ENCODE assay signal across 14 mouse cellular contexts in genomic region chr17:29303856-29304255, GRCm38 (mm10). TPM values are rescaled to one million over a fixed set of nuclear protein-coding genes. Genes with fewer than 3 reads are reported as not detected.
DNase-seq lines count a peak whose midpoint lies in the region; ATAC-seq and TF ChIP-seq lines count a peak whose summit lies in the region.
"Had no signal": no experiment of that assay in that cellular context is flagged by ENCODE, and none has a peak within 500 bp of the region (broad histone marks: within the 10 kb centered on the region; RNA-seq: fewer than 3 reads in every experiment).

No protein-coding gene starts in this region.

- no peak overlapping the region for H3K9ac ChIP-seq in midbrain, embryonic 13.5 days (replicated peaks)
- no peak overlapping the region for H3K9ac ChIP-seq in embryonic facial prominence, embryonic 15.5 days
- H3K9ac ChIP-seq: liver, embryonic 13.5 days had no signal

- no peak for ATAC-seq in midbrain, embryonic 13.5 days
- ATAC-seq in embryonic facial prominence, embryonic 15.5 days (ENCODE audit: insufficient number of reproducible peaks, low FRiP score, low TSS enrichment, low read depth) = no peak

- no peak overlapping the region for H3K4me3 ChIP-seq in heart, embryonic 10.5 days
- H3K4me3 ChIP-seq in midbrain, embryonic 10.5 days = no peak overlapping the region
- H3K4me3 ChIP-seq in midbrain, embryonic 13.5 days (replicated peaks) = no peak overlapping the region
- 0 out of 2 replicates have a peak overlapping the region, but pooled peaks have one; percentile 1 for H3K4me3 ChIP-seq in E14TG2a.4 (replicated peaks; ENCODE audit: low read length)
- no peak overlapping the region for H3K4me3 ChIP-seq in embryonic facial prominence, embryonic 15.5 days (replicated peaks)
- H3K4me3 ChIP-seq: liver, embryonic 13.5 days had no signal

- H3K27me3 ChIP-seq in heart, embryonic 10.5 days (ENCODE audit: insufficient read depth, poor library complexity, severe bottlenecking) = 0 out of 2 replicates have a peak, but pooled peaks cover 11% of the 10 kb centered on the region
- no peaks in the 10 kb centered on the region for H3K27me3 ChIP-seq in midbrain, embryonic 10.5 days (ENCODE audit: low read depth, poor library complexity, severe bottlenecking)
- no peaks in the 10 kb centered on the region for H3K27me3 ChIP-seq in midbrain, embryonic 13.5 days
- H3K27me3 ChIP-seq in E14TG2a.4 (ENCODE audit: insufficient read depth, low read length) = no peaks in the 10 kb centered on the region
- H3K27me3 ChIP-seq in embryonic facial prominence, embryonic 15.5 days = no peaks in the 10 kb centered on the region

- H3K4me2 ChIP-seq in midbrain, embryonic 13.5 days (replicated peaks) = no peak overlapping the region
- no peak overlapping the region for H3K4me2 ChIP-seq in embryonic facial prominence, embryonic 15.5 days (replicated peaks)
- H3K4me2 ChIP-seq: liver, embryonic 13.5 days had no signal

- no peaks in the 10 kb centered on the region for H3K9me3 ChIP-seq in heart, embryonic 10.5 days
- no peaks in the 10 kb centered on the region; the same call in 1 of the 2 replicates for H3K9me3 ChIP-seq in midbrain, embryonic 10.5 days (replicated peaks)
- H3K9me3 ChIP-seq in midbrain, embryonic 13.5 days = no peaks in the 10 kb centered on the region
- no peaks in the 10 kb centered on the region for H3K9me3 ChIP-seq in E14TG2a.4 (ENCODE audit: low read length)
- H3K9me3 ChIP-seq in embryonic facial prominence, embryonic 15.5 days (replicated peaks) = no peaks in the 10 kb centered on the region
- H3K9me3 ChIP-seq: liver, embryonic 13.5 days had no signal

- 67% methylated on average over 3 of the region's 3 CpGs for WGBS in heart, embryonic 10.5 days
- WGBS in midbrain, embryonic 10.5 days = 64% methylated on average over 3 of the region's 3 CpGs
- 84% methylated on average over 3 of the region's 3 CpGs for WGBS in midbrain, embryonic 13.5 days
- 71% methylated on average over 3 of the region's 3 CpGs for WGBS in embryonic facial prominence, embryonic 15.5 days

- no peak for DNase-seq in heart, embryonic 10.5 days (ENCODE audit: low spot score)
- no peak for DNase-seq in heart, postnatal 10 days
- no peak for DNase-seq in midbrain, embryonic 10.5 days (ENCODE audit: low spot score)
- DNase-seq in layer of hippocampus, adult 11-12 months (ENCODE audit: low spot score) = no peak
- no peak for DNase-seq in right cerebral cortex, postnatal 14 days
- DNase-seq: adrenal gland, postnatal 14 days; cerebellum, adult 9-11 months; embryo, embryonic 11 days; kidney, adult 18-20 months; liver, embryonic 13.5 days had no signal

- no peak for TF ChIP-seq CTCF in E14TG2a.4 (conservative IDR thresholded peaks at IDR 0.05; ENCODE audit: low read length)

- H3K36me3 ChIP-seq in heart, embryonic 10.5 days = peaks cover 32% of the 10 kb centered on the region
- H3K36me3 ChIP-seq in midbrain, embryonic 10.5 days = peaks cover 42% of the 10 kb centered on the region
- peaks cover 35% of the 10 kb centered on the region for H3K36me3 ChIP-seq in midbrain, embryonic 13.5 days
- H3K36me3 ChIP-seq in E14TG2a.4 (ENCODE audit: insufficient read depth, low read length) = peaks cover 40% of the 10 kb centered on the region
- H3K36me3 ChIP-seq in embryonic facial prominence, embryonic 15.5 days = peaks cover 32% of the 10 kb centered on the region

- intact Hi-C loops in heart, postnatal 10 days (cut with DNase I) = no loop called here

- peaks cover 35% of the 10 kb centered on the region for H3K4me1 ChIP-seq in heart, embryonic 10.5 days
- peaks cover 34% of the 10 kb centered on the region for H3K4me1 ChIP-seq in midbrain, embryonic 10.5 days
- peaks cover 8% of the 10 kb centered on the region; the same call in 1 of the 2 replicates for H3K4me1 ChIP-seq in midbrain, embryonic 13.5 days (replicated peaks)
- H3K4me1 ChIP-seq in E14TG2a.4 (replicated peaks; ENCODE audit: low read depth, low read length) = peaks cover 64% of the 10 kb centered on the region
- peaks cover 38% of the 10 kb centered on the region for H3K4me1 ChIP-seq in embryonic facial prominence, embryonic 15.5 days

- peak overlapping the region; percentile 19 for H3K27ac ChIP-seq in heart, embryonic 10.5 days
- peak overlapping the region; percentile 68; the same call in 1 of the 2 replicates for H3K27ac ChIP-seq in midbrain, embryonic 10.5 days (replicated peaks)
- H3K27ac ChIP-seq in midbrain, embryonic 13.5 days = no peak overlapping the region
- 0 out of 2 replicates have a peak overlapping the region, but pooled peaks have one; percentile 65 for H3K27ac ChIP-seq in embryonic facial prominence, embryonic 15.5 days (replicated peaks)
- H3K27ac ChIP-seq: hindbrain, postnatal 0 days; liver, embryonic 13.5 days had no signal

RNA-seq across cellular contexts. Expression of gene Pi16, which starts 13.6 kb away (rescaled TPM):
- polyA plus RNA-seq in heart, embryonic 10.5 days (2016; fragmentation: Nextera tagmentation; extraction: Ambion mirVana) = 1.9 and 2.6 TPM in 2 replicates
- 10 to 100 TPM; 26.9 to 33.9 TPM for total RNA-seq in heart, postnatal 10 days (2021)
- polyA plus RNA-seq in midbrain, embryonic 10.5 days (2016; fragmentation: Nextera tagmentation; extraction: Ambion mirVana) = 0.75 and 0.82 TPM in 2 replicates
- 1.9 and 2.2 TPM in 2 replicates for polyA plus RNA-seq in midbrain, embryonic 13.5 days (2015; fragmentation: Nextera tagmentation; extraction: Ambion mirVana)
- 2.7 and 2.8 TPM in 2 replicates for polyA plus RNA-seq in embryonic facial prominence, embryonic 15.5 days (2015; fragmentation: Nextera tagmentation; extraction: Ambion mirVana)

RNA-seq across cellular contexts. Expression of gene BC004004, which starts 35.3 kb away (rescaled TPM):
- 79.2 and 94.0 TPM in 2 replicates for polyA plus RNA-seq in heart, embryonic 10.5 days (2016; fragmentation: Nextera tagmentation; extraction: Ambion mirVana)
- 100 to 1,000 TPM; 193 to 194 TPM for total RNA-seq in heart, postnatal 10 days (2021)
- 62.8 and 67.9 TPM in 2 replicates for polyA plus RNA-seq in midbrain, embryonic 10.5 days (2016; fragmentation: Nextera tagmentation; extraction: Ambion mirVana)
- polyA plus RNA-seq in midbrain, embryonic 13.5 days (2015; fragmentation: Nextera tagmentation; extraction: Ambion mirVana) = 99.1 and 105 TPM in 2 replicates
- 82.1 and 85.8 TPM in 2 replicates for polyA plus RNA-seq in embryonic facial prominence, embryonic 15.5 days (2015; fragmentation: Nextera tagmentation; extraction: Ambion mirVana)

RNA-seq across cellular contexts. Expression of gene Ppil1, which starts 39.9 kb away (rescaled TPM):
- 147 and 188 TPM in 2 replicates for polyA plus RNA-seq in heart, embryonic 10.5 days (2016; fragmentation: Nextera tagmentation; extraction: Ambion mirVana)
- total RNA-seq in heart, postnatal 10 days (2021) = 10 to 100 TPM; 31.2 to 34.1 TPM
- polyA plus RNA-seq in midbrain, embryonic 10.5 days (2016; fragmentation: Nextera tagmentation; extraction: Ambion mirVana) = 205 and 232 TPM in 2 replicates
- polyA plus RNA-seq in midbrain, embryonic 13.5 days (2015; fragmentation: Nextera tagmentation; extraction: Ambion mirVana) = 120 and 128 TPM in 2 replicates
- polyA plus RNA-seq in embryonic facial prominence, embryonic 15.5 days (2015; fragmentation: Nextera tagmentation; extraction: Ambion mirVana) = 129 and 132 TPM in 2 replicates

RNA-seq across cellular contexts. Expression of gene Mtch1, which starts 43.9 kb away (rescaled TPM):
- 281 and 310 TPM in 2 replicates for polyA plus RNA-seq in heart, embryonic 10.5 days (2016; fragmentation: Nextera tagmentation; extraction: Ambion mirVana)
- 100 to 1,000 TPM; 345 to 350 TPM for total RNA-seq in heart, postnatal 10 days (2021)
- polyA plus RNA-seq in midbrain, embryonic 10.5 days (2016; fragmentation: Nextera tagmentation; extraction: Ambion mirVana) = 277 and 318 TPM in 2 replicates
- polyA plus RNA-seq in midbrain, embryonic 13.5 days (2015; fragmentation: Nextera tagmentation; extraction: Ambion mirVana) = 398 and 461 TPM in 2 replicates
- polyA plus RNA-seq in embryonic facial prominence, embryonic 15.5 days (2015; fragmentation: Nextera tagmentation; extraction: Ambion mirVana) = 337 and 355 TPM in 2 replicates

RNA-seq across cellular contexts. Expression of gene Fgd2, which starts 56.9 kb away (rescaled TPM):
- polyA plus RNA-seq in heart, embryonic 10.5 days (2016; fragmentation: Nextera tagmentation; extraction: Ambion mirVana) = 2.2 and 3.8 TPM in 2 replicates
- total RNA-seq in heart, postnatal 10 days (2021) = 1 to 10 TPM; 2.5 to 2.6 TPM
- polyA plus RNA-seq in midbrain, embryonic 10.5 days (2016; fragmentation: Nextera tagmentation; extraction: Ambion mirVana) = 3.8 and 4.1 TPM in 2 replicates
- polyA plus RNA-seq in midbrain, embryonic 13.5 days (2015; fragmentation: Nextera tagmentation; extraction: Ambion mirVana) = 3.2 and 3.3 TPM in 2 replicates
- 14.5 and 15.3 TPM in 2 replicates for polyA plus RNA-seq in embryonic facial prominence, embryonic 15.5 days (2015; fragmentation: Nextera tagmentation; extraction: Ambion mirVana)
